In the genomic region with DNA sequence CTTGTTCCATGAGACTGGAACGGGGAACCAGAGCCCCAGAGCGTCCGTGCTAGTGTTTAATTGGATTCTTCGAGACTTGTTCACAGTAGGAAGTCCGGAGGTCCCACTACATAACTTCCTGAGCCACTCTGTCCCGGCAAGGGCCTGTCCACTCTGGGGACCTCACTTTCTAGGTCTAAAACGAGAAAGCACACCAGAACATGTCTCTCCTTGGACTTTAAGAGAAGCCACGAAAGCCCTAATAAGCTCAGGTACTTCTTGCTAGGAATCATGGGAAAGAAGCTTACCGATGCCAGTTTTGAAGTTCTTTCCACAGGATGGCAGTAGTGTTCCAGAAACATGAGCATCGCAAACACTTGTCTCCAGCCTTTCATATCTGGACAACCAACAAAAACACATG, we compare ENCODE assay signal across 8 mouse cellular contexts.
DNase-seq lines count a peak whose midpoint lies in the region; ATAC-seq and TF ChIP-seq lines count a peak whose summit lies in the region.

No protein-coding gene starts in this region.

- TF ChIP-seq CTCF in layer of hippocampus, adult 2 months (conservative IDR thresholded peaks at IDR 0.05), result peak; percentile 21; the same call in 1 of the 2 replicates

- no peaks in the 10 kb centered on the region for H3K9me3 ChIP-seq in forebrain, embryonic 13.5 days (replicated peaks)
- H3K9me3 ChIP-seq in intestine, embryonic 16.5 days (ENCODE audit: control insufficient read depth, low read length), result no peaks in the 10 kb centered on the region
- H3K9me3 ChIP-seq in stomach, embryonic 14.5 days (ENCODE audit: control insufficient read depth, low read depth, low read length), result no peaks in the 10 kb centered on the region

- H3K79me2 ChIP-seq in macrophage (ENCODE audit: inconsistent target), result no peaks in the 10 kb centered on the region

- peak in 1 of 2 experiments; percentile 74 for DNase-seq in layer of hippocampus, adult 2 months (ENCODE audit: low spot score in 2 of 2)
- no peak for DNase-seq in layer of hippocampus, adult 11-12 months (ENCODE audit: low spot score)
- peak; percentile 75 for DNase-seq in MN1 (ENCODE audit: low spot score)
- DNase-seq in gastrocnemius, postnatal 4 days (ENCODE audit: low spot score in 2 of 2), result no peak

- peak overlapping the region; percentile 45 for H3K4me2 ChIP-seq in forebrain, embryonic 13.5 days
- H3K4me2 ChIP-seq in intestine, embryonic 16.5 days (ENCODE audit: low read depth, low read length), result peak overlapping the region; percentile 44
- H3K4me2 ChIP-seq in stomach, embryonic 14.5 days (replicated peaks; ENCODE audit: low read depth, low read length), result no peak overlapping the region; the same call in 1 of the 2 replicates

- peak overlapping the region; percentile 3; the same call in 1 of the 2 replicates for H3K4me3 ChIP-seq in layer of hippocampus, adult 2 months
- H3K4me3 ChIP-seq in forebrain, embryonic 13.5 days, result peak overlapping the region; percentile 24
- peak overlapping the region; percentile 40 for H3K4me3 ChIP-seq in intestine, embryonic 16.5 days (ENCODE audit: low read length)
- H3K4me3 ChIP-seq in macrophage (ENCODE audit: inconsistent target), result peak overlapping the region; percentile 38
- peak overlapping the region; percentile 22; the same call in 1 of the 2 replicates for H3K4me3 ChIP-seq in stomach, embryonic 14.5 days (ENCODE audit: low read depth, low read length)

- H3K27me3 ChIP-seq in forebrain, embryonic 13.5 days, result no peaks in the 10 kb centered on the region
- H3K27me3 ChIP-seq in intestine, embryonic 16.5 days (replicated peaks; ENCODE audit: control insufficient read depth, insufficient read depth, low read length), result no peaks in the 10 kb centered on the region
- no peaks in the 10 kb centered on the region for H3K27me3 ChIP-seq in stomach, embryonic 14.5 days (ENCODE audit: control insufficient read depth, insufficient read depth, low read length)

- 57% methylated on average over 10 of the region's 10 CpGs for WGBS in forebrain, embryonic 13.5 days
- WGBS in intestine, embryonic 16.5 days, result 61% methylated on average over 10 of the region's 10 CpGs
- WGBS in macrophage (ENCODE audit: missing documents), result 46% methylated on average over 10 of the region's 10 CpGs
- 55% methylated on average over 10 of the region's 10 CpGs for WGBS in stomach, embryonic 14.5 days

- H3K9ac ChIP-seq in forebrain, embryonic 13.5 days, result no peak overlapping the region
- peak overlapping the region; percentile 60 for H3K9ac ChIP-seq in intestine, embryonic 16.5 days (ENCODE audit: low read depth, low read length)
- H3K9ac ChIP-seq in stomach, embryonic 14.5 days (replicated peaks; ENCODE audit: low read depth, low read length), result no peak overlapping the region

- no peak overlapping the region for H3K27ac ChIP-seq in layer of hippocampus, adult 2 months
- no peak overlapping the region for H3K27ac ChIP-seq in forebrain, embryonic 13.5 days
- no peak overlapping the region for H3K27ac ChIP-seq in intestine, embryonic 16.5 days (ENCODE audit: low read length)
- no peak overlapping the region for H3K27ac ChIP-seq in macrophage
- no peak overlapping the region for H3K27ac ChIP-seq in stomach, embryonic 14.5 days (ENCODE audit: low read length)

- H3K36me3 ChIP-seq in forebrain, embryonic 13.5 days (ENCODE audit: poor library complexity, severe bottlenecking), result no peaks in the 10 kb centered on the region
- no peaks in the 10 kb centered on the region for H3K36me3 ChIP-seq in intestine, embryonic 16.5 days (ENCODE audit: control insufficient read depth, insufficient read depth, low read length)
- H3K36me3 ChIP-seq in macrophage (ENCODE audit: inconsistent target), result no peaks in the 10 kb centered on the region
- no peaks in the 10 kb centered on the region for H3K36me3 ChIP-seq in stomach, embryonic 14.5 days (ENCODE audit: control insufficient read depth, insufficient read depth, low read length)

- ATAC-seq in forebrain, embryonic 13.5 days, result no peak
- ATAC-seq in intestine, embryonic 16.5 days, result peak; percentile 40
- no peak for ATAC-seq in stomach, embryonic 14.5 days (ENCODE audit: insufficient number of reproducible peaks, insufficient read depth, low FRiP score, low read depth)

- H3K4me1 ChIP-seq in forebrain, embryonic 13.5 days, result no peaks in the 10 kb centered on the region
- H3K4me1 ChIP-seq in intestine, embryonic 16.5 days (ENCODE audit: control insufficient read depth, insufficient read depth, low read length), result no peaks in the 10 kb centered on the region
- no peaks in the 10 kb centered on the region for H3K4me1 ChIP-seq in stomach, embryonic 14.5 days (ENCODE audit: control insufficient read depth, insufficient read depth, low read length)
